Mouse (Mus musculus) hindbrain, embryonic 15.5 days (tissue): ENCODE results near the gene Srpk1. TPM values are rescaled to one million over a fixed set of nuclear protein-coding genes. Genes with fewer than 3 reads are reported as not detected.

ENCODE experiments used
- ATAC-seq: fragments of 200-750 bp; cut with Nextera tagmentation; 2 replicates; pipeline ENCODE4 v1.8.0; 2017; ENCODE audit warnings: low read depth, moderate number of reproducible peaks, moderate TSS enrichment; ENCODE audit not compliant: low FRiP score
- H3K27ac ChIP-seq: fragments of 300-500 bp; sonication (generic); replicated peaks from 2 replicates; pipeline ENCODE4 v1.5.1; 2015; ENCODE audit warnings: mild to moderate bottlenecking, inconsistent platforms
- H3K27me3 ChIP-seq: fragments of 300-500 bp; sonication (generic); 2 replicates; pipeline ENCODE4 v1.6.1; 2015; ENCODE audit warnings: control low read depth, inconsistent platforms
- H3K36me3 ChIP-seq: fragments of 300-500 bp; sonication (generic); 2 replicates; pipeline ENCODE4 v1.6.1; 2015; ENCODE audit warnings: control low read depth, inconsistent platforms
- H3K4me1 ChIP-seq: fragments of 300-500 bp; sonication (generic); replicated peaks from 2 replicates; pipeline ENCODE4 v1.6.1; 2015; ENCODE audit warnings: control low read depth, inconsistent platforms
- H3K4me2 ChIP-seq: fragments of 300-500 bp; sonication (generic); 2 replicates; pipeline ENCODE4 v1.6.1; 2015; ENCODE audit warnings: moderate library complexity, mild to moderate bottlenecking, inconsistent platforms
- H3K4me3 ChIP-seq: fragments of 300-500 bp; sonication (generic); 2 replicates; pipeline ENCODE4 v1.5.1; 2015; ENCODE audit warnings: mild to moderate bottlenecking, inconsistent platforms
- H3K9ac ChIP-seq: fragments of 300-500 bp; sonication (generic); 2 replicates; pipeline ENCODE4 v1.6.1; 2015; ENCODE audit warnings: inconsistent platforms
- H3K9me3 ChIP-seq: fragments of 300-500 bp; sonication (generic); 2 replicates; pipeline ENCODE4 v1.6.1; 2016; ENCODE audit warnings: control low read depth, inconsistent platforms
- WGBS: fragments of 180-500 bp; shearing (Covaris S2); methylation state at CpG from one replicate; pipeline ENCODE4 v1.1.7; 2015; 5-methylcytosine and 5-hydroxymethylcytosine counted together
- polyA plus RNA-seq: library from polyadenylated mRNA; unstranded; fragments of >200 nt; fragmentation: Nextera tagmentation; extraction: Ambion mirVana; gene quantifications from 2 replicates; pipeline ENCODE4 v1.2.1, GENCODE M21; 2015

Srpk1 gene
- 86.6 and 88.7 TPM in 2 replicates for polyA plus RNA-seq

DNA sequence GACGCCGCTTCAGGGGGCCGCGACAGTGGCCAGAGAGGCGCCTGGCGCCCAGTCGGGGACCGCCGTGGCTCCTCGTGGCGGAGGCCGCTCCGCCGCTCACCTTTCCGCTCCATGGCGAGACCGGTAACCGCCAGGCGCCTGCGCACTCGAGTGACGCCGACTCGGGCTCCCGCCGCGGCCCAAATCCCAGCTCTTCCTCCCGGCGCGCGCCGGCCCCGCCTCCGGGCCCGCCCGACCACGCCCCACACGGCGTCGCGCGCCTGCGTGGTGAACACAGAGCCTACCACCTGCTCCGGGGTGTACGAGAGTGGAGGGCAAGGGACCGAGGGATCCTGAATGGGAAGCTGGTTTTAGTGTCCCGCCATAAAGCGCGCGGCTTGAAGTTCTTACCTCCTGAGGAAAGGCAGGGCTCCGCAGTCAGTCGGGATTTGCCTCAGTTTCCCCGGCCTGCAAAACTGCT, at the start of gene Srpk1:
Gene Srpk1 (minus strand): TSS at position 410 of the 460 bp plus-strand sequence.
- Histone ChIP-seq H3K9me3 (no peaks in the 10 kb centered on the region), H3K36me3 (peaks cover 7% of the 10 kb centered on the region), H3K27me3 (no peaks in the 10 kb centered on the region), H3K4me1 (peaks cover 33% of the 10 kb centered on the region), H3K4me3 (peak within 1 kb of the TSS; percentile 92), H3K9ac (peak within 1 kb of the TSS; percentile 96), H3K27ac (peak within 1 kb of the TSS; percentile 90), H3K4me2 (peak within 1 kb of the TSS; percentile 90)
- WGBS = 1% methylated on average over 42 of the region's 53 CpGs
- ATAC-seq = peak; percentile 97

GRCm38 (mm10) chr17:28659564-28659963, 37.1 kb upstream of the Srpk1 start:
- Histone ChIP-seq H3K36me3 (no peaks in the 10 kb centered on the region), H3K9ac (no peak overlapping the region), H3K9me3 (no peaks in the 10 kb centered on the region), H3K27ac (no peak overlapping the region; the same call in 1 of the 2 replicates), H3K4me3 (no peak overlapping the region), H3K4me2 (no peak overlapping the region), H3K27me3 (no peaks in the 10 kb centered on the region), H3K4me1 (peaks cover 7% of the 10 kb centered on the region; the same call in 1 of the 2 replicates)
- ATAC-seq = no peak
- 47% methylated on average over 6 of the region's 6 CpGs for WGBS

DNA sequence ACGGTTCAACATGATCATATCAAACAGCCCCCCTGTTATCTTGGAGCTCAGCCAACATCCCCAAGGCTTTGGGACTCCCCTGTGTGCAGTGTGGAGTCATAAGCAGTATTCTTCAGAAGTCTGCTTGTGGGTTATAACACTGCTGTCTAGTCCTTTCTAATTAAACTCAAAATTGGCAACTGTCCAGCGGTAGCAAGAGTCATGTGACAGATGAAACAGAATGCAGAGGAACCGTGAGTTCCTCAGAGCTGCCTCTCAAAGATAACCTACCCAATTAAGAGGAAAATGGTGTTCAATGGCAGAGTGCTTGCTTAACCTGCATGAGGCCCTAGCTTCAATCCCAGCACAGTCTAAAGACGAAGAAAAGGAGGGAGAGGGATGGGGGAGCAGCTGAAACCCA, 35.4 kb upstream of the Srpk1 start:
- H3K27me3 ChIP-seq = no peaks in the 10 kb centered on the region
- no peak overlapping the region for H3K4me2 ChIP-seq
- H3K4me1 ChIP-seq = peaks cover 7% of the 10 kb centered on the region; the same call in 1 of the 2 replicates
- H3K36me3 ChIP-seq = no peaks in the 10 kb centered on the region
- no peak overlapping the region for H3K9ac ChIP-seq
- ATAC-seq = peak; percentile 56
- no peaks in the 10 kb centered on the region for H3K9me3 ChIP-seq
- no peak overlapping the region for H3K4me3 ChIP-seq
- no peak overlapping the region for H3K27ac ChIP-seq
- 29% methylated on average over 4 of the region's 4 CpGs for WGBS

DNA sequence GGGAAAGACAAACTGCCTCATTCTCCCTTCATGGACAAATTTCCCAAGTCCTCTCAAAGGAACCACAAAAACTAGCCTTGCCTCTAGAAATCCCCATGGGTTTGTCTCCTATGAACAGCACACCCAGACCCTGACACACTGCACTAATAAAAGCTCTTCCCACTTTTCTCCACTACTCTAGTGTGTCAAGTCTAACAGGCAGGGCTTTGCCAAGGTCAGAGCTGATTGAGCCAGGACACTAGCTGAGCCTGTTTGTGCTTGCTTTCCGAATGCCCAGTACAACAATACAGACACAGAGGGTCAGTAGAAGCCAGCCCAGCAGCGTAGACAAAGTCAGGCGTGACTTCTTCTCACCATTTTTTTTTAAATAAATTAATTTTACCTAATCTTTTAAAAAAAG, 27.8 kb upstream of the Srpk1 start:
- H3K4me1 ChIP-seq = no peaks in the 10 kb centered on the region
- WGBS = 62% methylated on average over 3 of the region's 3 CpGs
- H3K27me3 ChIP-seq = no peaks in the 10 kb centered on the region
- no peaks in the 10 kb centered on the region for H3K36me3 ChIP-seq
- H3K9ac ChIP-seq = no peak overlapping the region
- H3K4me2 ChIP-seq = no peak overlapping the region
- no peak overlapping the region for H3K27ac ChIP-seq
- no peak overlapping the region for H3K4me3 ChIP-seq
- no peak for ATAC-seq
- H3K9me3 ChIP-seq = no peaks in the 10 kb centered on the region

- Histone ChIP-seq H3K4me3 (no peak overlapping the region), H3K4me1 (no peaks in the 10 kb centered on the region), H3K27ac (no peak overlapping the region), H3K36me3 (no peaks in the 10 kb centered on the region), H3K9me3 (no peaks in the 10 kb centered on the region), H3K4me2 (no peak overlapping the region), H3K27me3 (no peaks in the 10 kb centered on the region), H3K9ac (no peak overlapping the region)
- no peak for ATAC-seq
- 56% methylated on average over 6 of the region's 6 CpGs for WGBS
Observed at GRCm38 (mm10) chr17:28648607-28649370, 26.3 kb upstream of the Srpk1 start.

- no peak for ATAC-seq
- Histone ChIP-seq H3K27ac (no peak overlapping the region), H3K4me2 (no peak overlapping the region), H3K9ac (no peak overlapping the region), H3K4me3 (no peak overlapping the region), H3K27me3 (no peaks in the 10 kb centered on the region), H3K9me3 (no peaks in the 10 kb centered on the region), H3K36me3 (no peaks in the 10 kb centered on the region), H3K4me1 (no peaks in the 10 kb centered on the region)
- 81% methylated on average over 3 of the region's 3 CpGs for WGBS
Observed at GRCm38 (mm10) chr17:28646221-28646620, 23.7 kb upstream of the Srpk1 start.

DNA sequence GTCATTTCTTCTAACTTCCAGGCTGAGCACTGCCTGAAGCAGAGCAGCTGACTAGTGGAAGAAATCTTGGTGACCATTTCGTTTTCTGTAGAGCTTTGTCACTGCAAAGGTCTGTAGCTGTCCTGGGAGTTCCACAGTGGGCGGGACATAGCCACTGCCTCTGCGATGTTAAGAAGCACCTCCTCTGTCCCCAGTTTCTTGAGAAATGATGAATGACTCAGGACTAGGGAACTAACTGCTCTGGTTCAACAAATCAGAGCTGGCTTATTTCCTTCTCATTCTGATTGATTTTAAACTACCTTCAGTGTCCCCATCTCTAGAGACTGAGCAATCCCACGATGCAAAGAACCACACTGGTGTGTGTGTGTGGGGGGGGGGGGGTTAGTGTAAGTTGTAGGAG, 21.6 kb upstream of the Srpk1 start:
- WGBS = 48% methylated on average over 4 of the region's 4 CpGs
- Histone ChIP-seq H3K9ac (no peak overlapping the region), H3K4me2 (no peak overlapping the region), H3K9me3 (no peaks in the 10 kb centered on the region), H3K27ac (no peak overlapping the region), H3K4me1 (no peaks in the 10 kb centered on the region), H3K36me3 (no peaks in the 10 kb centered on the region), H3K27me3 (no peaks in the 10 kb centered on the region), H3K4me3 (no peak overlapping the region)
- ATAC-seq = no peak

- no peaks in the 10 kb centered on the region for H3K9me3 ChIP-seq
- no peak for ATAC-seq
- no peaks in the 10 kb centered on the region for H3K36me3 ChIP-seq
- WGBS = 41% methylated on average over 3 of the region's 3 CpGs
- no peak overlapping the region for H3K4me3 ChIP-seq
- no peaks in the 10 kb centered on the region for H3K4me1 ChIP-seq
- H3K9ac ChIP-seq = no peak overlapping the region
- H3K27me3 ChIP-seq = no peaks in the 10 kb centered on the region
- no peak overlapping the region for H3K27ac ChIP-seq
- no peak overlapping the region for H3K4me2 ChIP-seq
Observed at GRCm38 (mm10) chr17:28643697-28644096, 21.2 kb upstream of the Srpk1 start.

- ATAC-seq = no peak
- H3K4me1 ChIP-seq = no peaks in the 10 kb centered on the region
- WGBS = 88% methylated on average over 3 of the region's 3 CpGs
- H3K4me3 ChIP-seq = no peak overlapping the region
- H3K27me3 ChIP-seq = no peaks in the 10 kb centered on the region
- no peak overlapping the region for H3K4me2 ChIP-seq
- H3K27ac ChIP-seq = no peak overlapping the region
- no peaks in the 10 kb centered on the region for H3K36me3 ChIP-seq
- H3K9me3 ChIP-seq = no peaks in the 10 kb centered on the region
- H3K9ac ChIP-seq = no peak overlapping the region
Observed at GRCm38 (mm10) chr17:28640113-28640512, 17.6 kb upstream of the Srpk1 start.

DNA sequence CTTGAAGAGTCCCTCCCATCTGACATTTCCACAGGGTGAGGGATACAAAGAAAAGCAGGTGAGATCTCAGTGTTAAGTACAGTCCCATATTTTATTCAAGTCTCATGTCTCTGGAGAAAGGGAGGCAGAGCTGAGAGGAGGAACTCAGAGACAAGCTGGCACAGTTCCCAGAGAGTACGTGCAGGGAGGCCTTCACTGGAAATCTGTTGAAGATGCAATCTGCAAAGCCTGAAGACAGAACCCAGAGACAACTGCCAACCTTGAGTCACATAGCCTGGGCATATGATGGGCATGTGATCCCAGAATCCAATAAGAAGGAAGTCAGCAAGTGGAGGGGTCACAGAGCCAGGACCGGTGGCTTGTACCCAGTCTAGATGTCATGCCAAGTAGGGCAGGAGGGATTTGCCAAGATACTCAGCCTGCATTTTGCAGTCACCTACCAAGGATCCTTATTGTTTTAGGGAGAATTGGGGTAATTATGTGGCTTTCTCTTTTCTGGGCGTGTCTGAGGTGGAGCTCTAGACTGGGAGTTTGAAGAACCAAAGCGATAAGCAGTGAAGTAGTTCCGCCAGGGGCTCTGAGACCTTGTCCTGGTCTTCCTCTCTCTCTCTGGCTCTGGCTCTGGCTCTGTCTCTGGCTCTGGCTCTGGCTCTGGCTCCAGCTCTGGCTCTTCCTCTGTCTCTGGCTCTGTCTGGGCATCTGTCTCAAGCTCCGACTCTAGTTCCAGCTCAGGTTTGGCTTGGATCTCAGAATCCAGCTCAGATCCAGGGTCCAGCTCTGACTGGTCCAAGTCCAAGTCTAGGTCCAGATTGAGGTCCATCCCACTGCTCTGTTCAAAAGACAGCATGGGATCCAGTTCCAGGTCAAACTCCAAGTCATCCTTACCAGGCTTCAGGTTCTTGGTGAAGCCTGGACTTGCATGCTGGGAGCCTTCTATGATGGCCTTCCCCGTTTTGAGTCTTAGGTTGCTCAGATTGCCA, 15.5 kb upstream of the Srpk1 start:
- H3K9ac ChIP-seq = no peak overlapping the region
- no peak overlapping the region for H3K27ac ChIP-seq
- no peaks in the 10 kb centered on the region for H3K4me1 ChIP-seq
- H3K4me3 ChIP-seq = no peak overlapping the region
- H3K36me3 ChIP-seq = no peaks in the 10 kb centered on the region
- 83% methylated on average over 7 of the region's 7 CpGs for WGBS
- no peak overlapping the region for H3K4me2 ChIP-seq
- H3K9me3 ChIP-seq = no peaks in the 10 kb centered on the region
- no peaks in the 10 kb centered on the region for H3K27me3 ChIP-seq
- ATAC-seq = no peak

DNA sequence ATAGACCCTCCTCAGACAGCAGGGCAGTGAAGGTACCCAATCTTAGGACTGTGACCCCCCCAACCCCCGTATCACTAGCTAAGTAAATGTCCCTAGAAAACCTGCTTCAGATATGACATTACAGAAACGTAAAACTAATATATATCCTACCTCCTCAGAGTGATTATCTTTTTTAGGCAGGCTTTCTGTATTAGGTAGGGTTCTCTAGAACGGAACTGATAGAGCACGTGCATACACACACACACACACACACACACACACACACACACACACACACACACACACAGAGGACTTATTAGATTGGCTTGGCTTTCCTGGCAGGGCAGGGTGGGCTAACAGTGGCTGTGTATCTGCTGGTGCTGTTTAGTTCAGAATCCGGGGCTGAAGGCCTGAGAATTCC, 13.3 kb upstream of the Srpk1 start:
- Histone ChIP-seq H3K27me3 (no peaks in the 10 kb centered on the region), H3K9ac (no peak overlapping the region), H3K36me3 (no peaks in the 10 kb centered on the region), H3K9me3 (no peaks in the 10 kb centered on the region), H3K4me2 (no peak overlapping the region), H3K4me3 (no peak overlapping the region), H3K27ac (no peak overlapping the region), H3K4me1 (no peaks in the 10 kb centered on the region)
- 81% methylated on average over 5 of the region's 5 CpGs for WGBS
- ATAC-seq = no peak

DNA sequence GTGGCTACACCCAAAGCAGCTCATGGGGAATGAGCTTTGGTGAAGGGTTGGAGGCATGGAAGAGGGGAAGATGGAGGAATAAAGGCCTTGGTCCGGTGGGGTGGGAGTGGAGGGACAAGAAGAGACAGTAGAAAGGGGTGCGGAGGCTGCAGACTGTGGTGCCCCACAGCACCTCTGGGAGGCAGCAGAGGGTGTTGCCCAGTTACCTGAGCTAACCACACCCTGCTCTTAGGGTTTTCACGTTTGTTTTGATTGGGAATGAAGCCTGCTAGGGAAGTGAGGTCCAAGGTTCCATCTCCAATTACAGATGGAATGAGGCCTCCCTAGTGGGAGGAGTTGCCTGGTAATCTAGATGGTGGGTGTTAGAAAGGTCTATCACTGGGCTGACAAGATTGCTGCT, 6.6 kb upstream of the Srpk1 start:
- H3K27ac ChIP-seq = no peak overlapping the region
- ATAC-seq = no peak
- no peaks in the 10 kb centered on the region for H3K36me3 ChIP-seq
- H3K9me3 ChIP-seq = no peaks in the 10 kb centered on the region
- H3K27me3 ChIP-seq = no peaks in the 10 kb centered on the region
- H3K4me1 ChIP-seq = no peaks in the 10 kb centered on the region
- H3K4me2 ChIP-seq = no peak overlapping the region
- no peak overlapping the region for H3K4me3 ChIP-seq
- 53% methylated on average over 3 of the region's 3 CpGs for WGBS
- no peak overlapping the region for H3K9ac ChIP-seq
